Mouse (Mus musculus): Measurements from ENCODE around the gene Prss22.

- TF ChIP-seq POLR2A (IDR thresholded peaks at IDR 0.05; ENCODE audit: borderline replicate concordance, extremely low read depth, low read depth, low read length) (no peak), CTCF (IDR thresholded peaks at IDR 0.05; ENCODE audit: insufficient read depth, low read length) (no peak)
Observed at GRCm38 (mm10) chr17:24004071-24004665, 6.3 kb upstream of the Prss22 start.
